Mouse (Mus musculus) stomach, postnatal 0 days (tissue): ENCODE results near the gene Zfp286.

ENCODE experiments used
- CTCF ChIP-seq: IDR thresholded peaks from 2 replicates; pipeline ENCODE4 v1.5.1; 2016; ENCODE audit warnings: antibody characterized with exemption, low read depth, mild to moderate bottlenecking, moderate library complexity
- EP300 ChIP-seq: optimal IDR thresholded peaks from 2 replicates; pipeline ENCODE3; 2016; ENCODE audit warnings: antibody characterized with exemption

- TF ChIP-seq CTCF (no peak), EP300 (no peak)
Observed at GRCm38 (mm10) chr11:62824211-62824610, 34.9 kb upstream of the Zfp286 start.
